Mouse (Mus musculus) midbrain, embryonic 14.5 days (tissue): ENCODE data around the gene Gstt2. TPM values are rescaled to one million over a fixed set of nuclear protein-coding genes. Genes with fewer than 3 reads are reported as not detected.

Experiments
- ATAC-seq: fragments of 200-750 bp; cut with Nextera tagmentation; 2 replicates; pipeline ENCODE4 v1.8.0; 2017; ENCODE audit warnings: moderate number of reproducible peaks, moderate library complexity; ENCODE audit not compliant: low FRiP score, low TSS enrichment
- DNase-seq: peaks from one replicate; pipeline ENCODE4 v3.0.0-alpha.2; 2015
- H3K27ac ChIP-seq: fragments of 300-500 bp; sonication (generic); replicated peaks from 2 replicates; pipeline ENCODE4 v1.5.1; 2014; ENCODE audit warnings: mild to moderate bottlenecking, low read depth, low read length, moderate library complexity
- H3K27me3 ChIP-seq: fragments of 300-500 bp; sonication (generic); 2 replicates; pipeline ENCODE4 v1.6.1; 2014; ENCODE audit warnings: low read length, control low read depth, mixed read lengths; ENCODE audit not compliant: control insufficient read depth, insufficient read depth
- H3K36me3 ChIP-seq: fragments of 300-500 bp; sonication (generic); 2 replicates; pipeline ENCODE4 v1.6.1; 2014; ENCODE audit warnings: low read length, control low read depth; ENCODE audit not compliant: control insufficient read depth, insufficient read depth
- H3K4me1 ChIP-seq: fragments of 300-500 bp; sonication (generic); 2 replicates; pipeline ENCODE4 v1.6.1; 2014; ENCODE audit warnings: mild to moderate bottlenecking, antibody characterized with exemption, low read length, control low read depth; ENCODE audit not compliant: control insufficient read depth, insufficient read depth
- H3K4me2 ChIP-seq: fragments of 300-500 bp; sonication (generic); 2 replicates; pipeline ENCODE4 v1.6.1; 2014; ENCODE audit warnings: mild to moderate bottlenecking, low read length, moderate library complexity
- H3K4me3 ChIP-seq: fragments of 300-500 bp; sonication (generic); replicated peaks from 2 replicates; pipeline ENCODE4 v1.5.1; 2014; ENCODE audit warnings: low read depth, low read length
- H3K9ac ChIP-seq: fragments of 300-500 bp; sonication (generic); replicated peaks from 2 replicates; pipeline ENCODE4 v1.6.1; 2014; ENCODE audit warnings: mild to moderate bottlenecking, low read length, moderate library complexity
- H3K9me3 ChIP-seq: fragments of 300-500 bp; sonication (generic); 2 replicates; pipeline ENCODE4 v1.6.1; 2016; ENCODE audit warnings: low read length, control low read depth, mixed read lengths; ENCODE audit not compliant: control insufficient read depth
- WGBS: fragments of 180-500 bp; shearing (Covaris S2); extraction: QIAGEN DNeasy Blood & Tissue Kit; methylation state at CpG from one replicate; pipeline ENCODE4 v1.1.7; 2014; 5-methylcytosine and 5-hydroxymethylcytosine counted together
- polyA plus RNA-seq: library from polyadenylated mRNA; unstranded; fragments of >200 nt; fragmentation: Nextera tagmentation; extraction: Ambion mirVana; gene quantifications from 2 replicates; pipeline ENCODE4 v1.2.1, GENCODE M21; 2014

Gene Gstt2
- 3.8 and 4.3 TPM in 2 replicates for polyA plus RNA-seq

DNA sequence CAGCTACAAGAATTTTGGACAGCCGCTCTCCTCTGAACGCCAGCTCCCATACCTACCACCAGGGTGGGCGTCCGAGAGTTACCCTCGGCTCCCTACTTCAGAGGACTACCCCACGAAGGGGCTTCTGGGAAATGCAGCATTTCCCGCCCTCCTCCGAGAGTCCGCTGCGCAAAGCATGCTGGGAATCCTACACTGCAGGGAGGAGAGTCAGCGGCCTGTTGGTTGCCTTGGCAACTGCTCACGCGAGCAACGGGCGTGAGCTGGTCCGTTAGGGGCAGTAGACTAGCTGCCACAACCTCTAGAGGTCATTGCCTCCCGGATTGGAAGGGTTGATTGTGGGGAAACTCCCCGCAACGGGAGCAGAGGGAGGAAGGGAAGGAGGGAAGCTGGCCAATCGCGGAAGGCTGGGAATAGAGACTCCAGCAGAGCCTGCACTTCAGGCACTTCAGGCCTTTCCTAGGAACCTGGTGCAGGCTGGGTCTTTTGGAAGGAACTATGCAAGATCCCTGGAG is at the start of gene Gstt2:
Gene Gstt2 (minus strand): TSS at position 177 of the 512 bp plus-strand sequence.
- H3K9ac ChIP-seq: peak within 1 kb of the TSS; percentile 57
- peak within 1 kb of the TSS; percentile 46 for H3K4me3 ChIP-seq
- under 1% methylated on average over 21 of the region's 21 CpGs for WGBS
- H3K4me1 ChIP-seq: peaks cover 21% of the 10 kb centered on the region; the same call in 1 of the 2 replicates
- peak within 1 kb of the TSS; percentile 80 for H3K27ac ChIP-seq
- H3K4me2 ChIP-seq: peak within 1 kb of the TSS; percentile 78
- H3K36me3 ChIP-seq: no peaks in the 10 kb centered on the region
- no peaks in the 10 kb centered on the region for H3K9me3 ChIP-seq
- H3K27me3 ChIP-seq: peaks cover 22% of the 10 kb centered on the region
- DNase-seq: peak; percentile 97
- ATAC-seq: peak; percentile 92

DNA sequence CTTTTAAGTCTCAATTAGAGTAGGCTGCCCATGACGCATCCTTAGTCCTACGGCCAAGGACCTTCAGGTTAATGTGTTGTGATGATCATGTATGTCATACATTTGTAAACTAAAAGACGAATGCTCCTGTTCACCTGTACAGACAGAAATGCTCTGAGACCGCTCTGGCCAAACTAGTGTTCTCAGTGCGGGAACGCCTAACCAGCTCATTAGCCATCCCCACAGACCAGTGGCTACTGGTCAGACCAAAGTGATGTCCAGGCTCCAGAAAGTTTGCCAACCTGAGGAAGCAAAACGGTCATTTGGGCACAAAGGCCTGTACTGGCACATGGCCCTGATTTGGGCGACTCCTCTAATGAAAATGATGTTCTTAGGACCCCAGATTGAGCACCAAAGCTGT is 47.5 kb upstream of the Gstt2 start:
- 95% methylated on average over 8 of the region's 8 CpGs for WGBS
- H3K4me3 ChIP-seq: no peak overlapping the region
- no peaks in the 10 kb centered on the region for H3K27me3 ChIP-seq
- ATAC-seq (no peak), DNase-seq (no peak)
- H3K27ac ChIP-seq: no peak overlapping the region
- H3K36me3 ChIP-seq: no peaks in the 10 kb centered on the region
- peaks cover 6% of the 10 kb centered on the region; the same call in 1 of the 2 replicates for H3K4me1 ChIP-seq
- H3K9ac ChIP-seq: no peak overlapping the region
- no peak overlapping the region for H3K4me2 ChIP-seq
- H3K9me3 ChIP-seq: no peaks in the 10 kb centered on the region

- no peaks in the 10 kb centered on the region for H3K36me3 ChIP-seq
- H3K4me2 ChIP-seq: peak overlapping the region; percentile 22
- 2% methylated on average over 10 of the region's 10 CpGs for WGBS
- ATAC-seq (peak; percentile 79), DNase-seq (peak; percentile 78)
- no peak overlapping the region for H3K4me3 ChIP-seq
- no peak overlapping the region for H3K27ac ChIP-seq
- no peaks in the 10 kb centered on the region for H3K9me3 ChIP-seq
- no peak overlapping the region for H3K9ac ChIP-seq
- peaks cover 6% of the 10 kb centered on the region; the same call in 1 of the 2 replicates for H3K4me1 ChIP-seq
- H3K27me3 ChIP-seq: no peaks in the 10 kb centered on the region
Observed at GRCm38 (mm10) chr10:75883232-75883552, 46.0 kb upstream of the Gstt2 start.

- 7% methylated on average over 15 of the region's 15 CpGs for WGBS
- ATAC-seq (peak; percentile 48; the same call in 1 of the 2 replicates), DNase-seq (no peak)
- H3K27ac ChIP-seq: no peak overlapping the region; the same call in 1 of the 2 replicates
- H3K9me3 ChIP-seq: no peaks in the 10 kb centered on the region
- H3K4me2 ChIP-seq: peak overlapping the region; percentile 22
- H3K4me3 ChIP-seq: no peak overlapping the region
- no peak overlapping the region for H3K9ac ChIP-seq
- peaks cover 6% of the 10 kb centered on the region; the same call in 1 of the 2 replicates for H3K4me1 ChIP-seq
- H3K27me3 ChIP-seq: no peaks in the 10 kb centered on the region
- H3K36me3 ChIP-seq: no peaks in the 10 kb centered on the region
Observed at GRCm38 (mm10) chr10:75882433-75883231, 45.4 kb upstream of the Gstt2 start.

DNA sequence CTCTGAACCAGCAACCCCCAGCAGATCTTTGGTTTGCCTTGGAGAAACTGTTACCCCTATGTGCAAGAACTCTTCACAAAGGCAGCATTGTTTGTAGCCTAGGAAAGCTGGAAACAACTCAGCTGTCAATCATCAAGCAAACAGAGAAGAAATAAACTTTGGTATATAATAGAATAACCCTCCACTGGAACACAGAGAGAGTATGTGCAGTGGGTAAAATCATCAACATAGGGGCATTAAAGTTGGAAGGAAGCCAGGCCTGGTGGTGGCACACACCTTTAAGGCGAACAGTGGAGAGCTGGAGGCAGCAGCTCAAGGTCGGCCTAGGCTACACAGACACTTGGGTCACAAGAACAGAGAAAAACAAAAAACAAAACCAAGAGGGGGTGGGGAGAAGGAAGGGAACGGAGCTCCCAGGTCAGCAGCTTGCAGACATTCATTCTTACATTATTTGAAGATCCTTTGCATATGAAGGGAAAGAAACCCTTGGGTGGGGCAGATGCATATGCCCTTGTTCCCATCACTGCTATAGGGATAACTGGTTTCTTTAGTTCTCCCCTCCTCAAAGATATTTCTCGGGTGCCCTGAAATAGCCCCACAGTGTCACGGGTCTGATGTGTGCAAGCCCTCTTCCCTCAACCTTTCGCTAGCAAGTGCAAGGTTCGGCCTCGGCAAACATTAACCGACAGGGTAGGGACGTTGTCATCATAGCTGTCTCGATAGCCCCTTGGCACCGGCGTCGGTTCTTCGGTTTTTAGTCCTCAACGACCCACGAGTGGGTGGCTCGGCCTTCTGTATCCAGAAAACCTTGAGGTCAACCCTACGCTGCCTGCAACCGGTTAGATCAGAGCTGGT is 44.6 kb upstream of the Gstt2 start:
- ATAC-seq (no peak), DNase-seq (no peak)
- no peak overlapping the region for H3K4me3 ChIP-seq
- H3K36me3 ChIP-seq: no peaks in the 10 kb centered on the region
- peak overlapping the region; percentile 6; the same call in 1 of the 2 replicates for H3K4me2 ChIP-seq
- H3K9me3 ChIP-seq: no peaks in the 10 kb centered on the region
- H3K9ac ChIP-seq: no peak overlapping the region
- 16% methylated on average over 20 of the region's 20 CpGs for WGBS
- peak overlapping the region; percentile 26; the same call in 1 of the 2 replicates for H3K27ac ChIP-seq
- H3K27me3 ChIP-seq: no peaks in the 10 kb centered on the region
- H3K4me1 ChIP-seq: peaks cover 6% of the 10 kb centered on the region; the same call in 1 of the 2 replicates

DNA sequence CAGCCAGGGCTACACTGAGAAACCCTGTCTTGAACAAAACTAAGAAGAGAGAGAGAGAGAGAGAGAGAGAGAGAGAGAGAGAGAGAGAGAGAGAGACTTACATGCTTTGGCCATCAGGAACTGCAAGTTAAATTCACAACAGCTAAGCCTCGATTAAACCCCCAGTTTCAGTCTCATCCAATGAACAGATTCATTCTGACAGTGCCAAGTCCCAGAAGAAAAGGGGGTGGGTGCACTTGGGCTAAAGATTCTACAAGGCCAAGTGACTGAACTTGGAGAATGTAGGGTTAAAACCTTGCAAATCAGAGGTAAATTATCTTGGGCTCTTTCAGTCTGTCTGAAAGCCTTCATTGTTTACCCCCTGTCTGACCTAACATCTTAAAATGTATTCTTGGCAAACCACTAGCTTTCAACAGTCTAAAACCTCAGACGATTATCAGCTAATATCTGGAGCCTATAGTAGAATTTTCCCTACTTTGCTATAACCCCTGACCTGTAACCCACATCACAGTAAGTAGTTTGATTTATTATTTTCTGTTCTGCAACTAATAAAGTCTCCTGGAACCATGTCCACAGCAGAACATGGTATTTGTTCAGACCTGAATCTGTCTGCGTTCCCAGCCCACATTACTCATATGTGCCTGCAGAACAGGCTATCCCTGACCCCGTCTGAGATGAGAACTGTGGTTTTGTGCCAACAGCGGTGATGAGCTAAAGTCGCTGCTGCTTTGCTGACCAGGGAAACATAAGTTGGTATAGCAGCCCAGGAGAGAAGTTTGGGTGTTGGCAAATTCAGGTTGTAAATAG is 43.8 kb upstream of the Gstt2 start:
- DNase-seq: no peak
- no peak overlapping the region for H3K27ac ChIP-seq
- 66% methylated on average over 6 of the region's 6 CpGs for WGBS

GRCm38 (mm10) chr10:75880351-75880750 is 43.1 kb upstream of the Gstt2 start:
- no peak overlapping the region for H3K4me3 ChIP-seq
- H3K9me3 ChIP-seq: no peaks in the 10 kb centered on the region
- peaks cover 6% of the 10 kb centered on the region; the same call in 1 of the 2 replicates for H3K4me1 ChIP-seq
- no peak for DNase-seq
- no peak overlapping the region for H3K27ac ChIP-seq
- no peaks in the 10 kb centered on the region for H3K27me3 ChIP-seq
- H3K9ac ChIP-seq: no peak overlapping the region
- H3K36me3 ChIP-seq: no peaks in the 10 kb centered on the region
- 93% methylated on average over 10 of the region's 10 CpGs for WGBS
- ATAC-seq: no peak
- H3K4me2 ChIP-seq: no peak overlapping the region

More for the DNA sequence above, 43.8 kb upstream of the Gstt2 start:
- Histone ChIP-seq H3K4me1 (peaks cover 6% of the 10 kb centered on the region; the same call in 1 of the 2 replicates), H3K36me3 (no peaks in the 10 kb centered on the region), H3K4me2 (no peak overlapping the region), H3K9me3 (no peaks in the 10 kb centered on the region), H3K9ac (no peak overlapping the region), H3K27me3 (no peaks in the 10 kb centered on the region), H3K4me3 (no peak overlapping the region)
- ATAC-seq: no peak

GRCm38 (mm10) chr10:75878836-75879235 is 41.6 kb upstream of the Gstt2 start:
- Histone ChIP-seq H3K4me1 (peaks cover 8% of the 10 kb centered on the region), H3K4me3 (no peak overlapping the region), H3K4me2 (no peak overlapping the region), H3K9ac (no peak overlapping the region), H3K27me3 (no peaks in the 10 kb centered on the region), H3K27ac (no peak overlapping the region), H3K9me3 (no peaks in the 10 kb centered on the region), H3K36me3 (no peaks in the 10 kb centered on the region)
- ATAC-seq: no peak
- DNase-seq: no peak
- WGBS: 88% methylated on average over 3 of the region's 3 CpGs
